Mouse (Mus musculus): ENCODE results near the gene Gfm2.
A peak's percentile ranks its signal among the peaks of the same experiment; 100 is the strongest.

Gene Gfm2

DNA sequence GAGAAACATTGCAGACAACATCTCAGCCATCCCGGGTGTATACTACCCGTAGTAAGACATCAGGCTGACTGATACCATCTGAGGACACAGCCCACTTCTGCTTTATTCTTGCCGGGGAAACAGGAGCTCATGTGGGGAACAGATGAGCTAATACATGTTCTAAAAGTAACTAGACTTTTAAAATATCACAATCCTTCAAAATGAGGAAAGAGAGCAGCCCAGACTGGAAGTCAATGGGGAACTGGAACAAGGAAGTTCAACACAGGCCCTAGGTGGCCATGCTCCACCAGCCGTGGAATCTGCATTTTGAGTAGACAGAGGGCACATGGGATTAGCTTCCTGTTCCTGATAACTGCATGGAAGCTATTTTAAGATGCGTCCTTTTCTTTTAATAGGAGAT lies 50.0 kb downstream of the Gfm2 start:
- no peak for DNase-seq (ENCODE audit: low read depth)

- DNase-seq (ENCODE audit: low read depth) = no peak
These were observed 54.9 kb downstream of the Gfm2 start for GRCm38 (mm10) chr13:97192649-97193048.

GRCm38 (mm10) chr13:97193420-97193819 lies 55.7 kb downstream of the Gfm2 start:
- peak; percentile 37 for DNase-seq (ENCODE audit: low read depth)

DNA sequence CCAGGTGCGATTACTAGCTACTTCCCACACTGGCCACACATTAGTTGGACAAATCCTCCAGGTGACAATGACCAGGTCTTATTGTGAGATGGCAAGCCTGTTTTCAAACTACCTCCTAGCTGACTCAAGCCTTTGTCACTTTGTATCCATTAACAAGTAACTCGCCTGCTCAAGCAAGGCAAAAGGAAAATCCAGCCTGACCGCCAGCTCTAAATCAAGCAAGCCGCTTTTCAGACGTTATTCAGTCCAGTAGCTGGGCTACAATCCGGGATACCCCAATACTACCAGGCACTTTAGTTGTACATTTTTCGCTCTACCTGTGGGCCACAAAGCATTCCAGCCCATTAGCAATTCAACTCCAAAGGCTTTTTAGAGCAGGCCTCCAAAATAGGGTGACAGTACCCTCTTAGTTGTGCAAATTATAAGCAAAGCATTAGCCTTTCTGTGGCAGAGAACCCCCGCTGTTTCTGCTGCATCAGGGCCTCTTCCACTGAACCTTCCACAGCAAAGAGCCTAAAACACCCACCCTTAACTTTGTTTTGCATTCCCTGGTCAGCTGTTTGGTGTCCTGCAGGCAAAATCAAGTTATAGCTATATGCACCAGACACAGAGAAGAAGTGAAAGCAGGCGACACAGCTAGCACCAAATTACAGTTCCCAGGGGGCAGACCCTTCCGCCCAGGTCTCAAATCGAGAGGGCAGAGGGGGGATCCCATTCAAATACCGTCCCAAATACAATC lies 58.6 kb downstream of the Gfm2 start:
- no peak for DNase-seq (ENCODE audit: low read depth)

DNA sequence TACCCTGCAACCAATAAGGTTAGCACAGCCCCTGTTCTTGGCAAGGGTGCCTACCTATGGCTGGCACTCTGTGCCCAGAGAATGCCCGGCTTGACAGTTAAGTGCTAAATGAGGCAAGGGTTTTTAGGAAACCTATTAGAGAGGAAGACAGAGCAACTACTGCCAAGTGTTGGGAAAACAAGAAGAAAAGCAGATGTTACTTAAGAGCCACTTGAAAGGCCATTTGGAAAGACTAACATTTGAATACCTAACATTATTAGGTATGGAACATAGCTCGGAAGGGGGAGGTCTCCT lies 59.1 kb downstream of the Gfm2 start:
- DNase-seq (ENCODE audit: low read depth) = no peak

GRCm38 (mm10) chr13:97197932-97198562 lies 60.3 kb downstream of the Gfm2 start, which contains the start of gene Hexb:
TSS of gene Hexb (minus strand) at chr13:97198357.
- peak; percentile 73 for DNase-seq (ENCODE audit: low read depth)

- no peak for DNase-seq (ENCODE audit: low read depth)
These were observed 61.4 kb downstream of the Gfm2 start for GRCm38 (mm10) chr13:97199123-97199522.

- no peak for DNase-seq (ENCODE audit: low read depth)
These were observed 63.3 kb downstream of the Gfm2 start for GRCm38 (mm10) chr13:97201076-97201475.

DNA sequence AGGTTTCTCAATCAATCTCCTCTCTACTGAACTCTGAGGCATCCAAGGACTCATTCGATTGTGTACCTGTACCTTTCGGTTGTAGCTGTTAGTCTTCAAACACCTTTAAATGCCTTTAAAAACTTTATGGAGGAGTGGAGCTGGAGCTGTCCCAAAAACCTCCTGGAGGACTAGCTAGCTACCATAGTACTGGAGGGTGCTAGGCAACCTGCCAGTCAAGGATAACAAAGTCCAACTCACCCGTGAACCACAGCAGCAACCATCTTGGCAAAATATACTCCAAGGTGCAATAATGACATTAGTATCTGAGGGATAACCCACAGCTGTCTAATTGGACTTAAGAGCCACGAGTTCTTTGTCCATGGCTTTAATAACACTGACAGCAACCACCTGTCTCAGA lies 64.2 kb downstream of the Gfm2 start:
- no peak for DNase-seq (ENCODE audit: low read depth)

DNA sequence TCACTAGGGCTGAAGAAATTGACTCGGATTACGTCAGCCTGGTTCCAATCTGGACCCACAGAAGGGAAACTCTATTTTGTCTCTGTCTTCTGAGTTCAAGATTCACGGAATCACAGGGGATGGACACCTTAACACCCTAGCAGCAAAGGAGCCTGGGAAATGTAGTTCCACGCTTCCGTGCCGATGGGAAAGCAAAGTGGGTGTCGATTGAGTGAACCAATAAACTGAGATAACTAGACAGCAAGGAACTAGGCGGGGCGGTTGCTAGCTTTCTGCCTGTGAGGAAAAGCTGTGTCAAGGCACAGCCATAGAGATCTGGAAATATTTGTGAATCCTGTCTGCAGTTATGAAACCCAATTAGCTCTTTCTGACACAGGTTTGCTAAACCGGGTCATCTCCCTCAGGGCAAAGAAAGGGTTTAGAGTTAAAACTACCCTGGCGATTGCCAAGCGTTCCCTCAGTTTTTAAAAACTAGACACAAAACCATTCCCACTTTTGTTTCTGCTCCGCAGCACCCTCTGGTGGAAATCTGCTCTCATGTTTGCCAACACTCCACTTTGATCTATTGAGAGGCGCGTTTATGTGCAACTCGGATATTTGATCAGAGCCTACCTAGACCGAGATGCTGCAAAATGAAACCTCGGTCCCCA lies 67.4 kb downstream of the Gfm2 start:
- peak; percentile 83 for DNase-seq (ENCODE audit: low read depth)

- DNase-seq (ENCODE audit: low read depth) = no peak
These were observed 68.3 kb downstream of the Gfm2 start for GRCm38 (mm10) chr13:97206046-97206445.

- no peak for DNase-seq (ENCODE audit: low read depth)
These were observed 69.9 kb downstream of the Gfm2 start for GRCm38 (mm10) chr13:97207472-97208111.

DNA sequence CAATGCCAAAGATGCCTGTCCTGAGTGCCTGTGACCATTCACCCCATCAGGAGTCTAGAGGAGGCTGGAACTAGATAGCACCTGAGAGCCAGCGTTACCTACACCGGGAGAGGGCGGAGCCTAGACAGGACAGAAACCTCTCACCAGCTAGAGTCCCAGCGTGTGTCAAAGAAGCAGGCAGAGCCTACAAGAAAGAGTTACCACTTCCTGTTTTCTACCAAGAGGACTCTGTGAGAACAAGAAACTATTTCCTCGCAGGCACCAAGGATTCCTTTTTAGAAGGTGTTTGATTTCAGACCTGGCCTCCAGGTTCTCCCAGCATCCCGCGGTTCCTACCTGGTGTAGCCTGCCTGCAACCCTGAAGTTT lies 70.4 kb downstream of the Gfm2 start:
- DNase-seq (ENCODE audit: low read depth) = no peak

DNA sequence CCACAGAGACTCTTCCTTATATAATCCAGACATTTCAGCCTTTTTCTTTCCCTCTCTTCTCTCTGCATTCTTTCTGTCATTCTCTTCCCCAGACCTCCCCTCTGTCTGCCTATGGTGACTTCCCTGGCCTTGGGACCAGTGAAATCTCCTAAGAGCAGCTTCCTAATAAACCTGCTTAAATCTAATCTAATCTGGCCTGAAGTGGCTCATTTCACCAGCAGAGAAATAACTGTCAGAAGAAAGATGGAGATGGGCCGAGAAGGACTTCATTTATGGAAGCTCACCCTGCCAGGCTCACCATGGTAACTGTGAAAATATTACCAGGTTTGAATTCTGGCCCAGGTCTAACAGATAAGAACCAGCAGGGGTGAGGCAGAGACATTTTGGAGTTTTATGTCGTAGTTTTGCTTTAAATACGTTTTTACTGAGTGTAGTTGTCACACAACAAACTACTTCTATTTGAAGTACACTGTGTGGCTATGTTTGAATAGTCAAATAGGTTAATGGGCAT lies 70.8 kb downstream of the Gfm2 start:
- no peak for DNase-seq (ENCODE audit: low read depth)

GRCm38 (mm10) chr13:97214583-97215268 lies 77.0 kb downstream of the Gfm2 start:
- DNase-seq (ENCODE audit: low read depth) = no peak

DNA sequence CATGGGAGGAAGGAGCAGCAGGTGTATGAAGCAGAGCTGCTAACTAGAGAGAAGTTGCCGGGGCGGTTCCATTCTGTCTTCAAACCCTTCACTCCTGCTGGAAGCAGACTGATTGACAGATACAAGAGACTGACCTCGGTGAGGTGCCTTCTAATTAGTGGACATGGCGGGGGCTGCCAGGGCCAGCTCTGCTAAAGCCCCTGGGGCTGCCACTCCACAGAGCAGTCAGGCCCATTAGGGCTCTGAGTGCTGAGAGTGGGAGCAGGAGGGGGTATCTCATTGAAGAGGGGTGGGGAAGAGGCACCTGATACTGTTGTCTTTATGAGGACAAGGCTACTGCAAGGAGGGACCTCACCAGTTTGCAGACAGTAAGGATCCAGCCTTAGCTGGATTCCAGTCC lies 77.8 kb downstream of the Gfm2 start:
- DNase-seq (ENCODE audit: low read depth) = no peak

GRCm38 (mm10) chr13:97216196-97216595 lies 78.5 kb downstream of the Gfm2 start:
- DNase-seq (ENCODE audit: low read depth) = no peak

- no peak for DNase-seq (ENCODE audit: low read depth)
These were observed 82.3 kb downstream of the Gfm2 start for GRCm38 (mm10) chr13:97220022-97220421.

- no peak for DNase-seq (ENCODE audit: low read depth)
These were observed 86.1 kb downstream of the Gfm2 start for GRCm38 (mm10) chr13:97223856-97224255.

- DNase-seq (ENCODE audit: low read depth) = no peak
These were observed 86.7 kb downstream of the Gfm2 start for GRCm38 (mm10) chr13:97224341-97224982.

DNA sequence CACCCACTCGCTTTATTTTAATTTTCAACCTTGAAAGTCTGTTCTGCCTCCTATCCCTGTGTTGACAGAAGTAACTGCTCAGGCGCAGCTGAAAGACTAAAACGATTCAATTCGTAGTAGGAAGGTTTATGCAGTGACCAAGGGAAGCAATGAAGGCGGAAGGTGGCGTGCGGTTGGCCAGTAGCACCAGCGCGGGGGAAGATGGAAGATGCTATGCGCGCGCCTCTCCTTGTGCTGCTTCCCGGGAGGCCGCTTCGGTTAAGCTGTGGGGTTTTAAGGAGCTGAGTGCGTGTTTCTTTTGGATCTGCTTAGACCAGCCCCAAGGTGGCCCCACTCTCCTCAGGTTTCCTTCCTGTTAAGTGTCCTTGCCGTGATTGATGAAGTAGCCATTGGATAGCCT lies 87.4 kb downstream of the Gfm2 start:
- no peak for DNase-seq (ENCODE audit: low read depth)

DNA sequence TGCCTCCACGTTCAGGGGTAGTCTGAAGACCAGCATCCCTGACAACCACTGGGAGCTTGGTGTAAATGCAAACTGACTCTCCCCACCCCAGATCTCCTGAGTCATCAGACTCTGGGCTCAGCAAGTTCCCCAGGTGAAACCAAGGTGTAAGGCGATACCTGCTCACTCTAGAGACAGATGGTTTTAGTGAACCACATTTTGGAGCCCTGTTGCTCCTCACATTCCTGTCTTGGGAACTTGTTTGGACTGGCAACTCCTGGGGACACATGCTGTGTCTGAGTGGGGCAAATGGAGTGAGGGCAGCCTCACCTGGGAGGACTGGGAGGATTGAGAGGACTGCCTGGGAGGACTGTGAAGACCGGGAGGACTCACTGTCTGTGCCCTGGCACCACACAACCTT lies 90.1 kb downstream of the Gfm2 start:
- DNase-seq (ENCODE audit: low read depth) = no peak
